23 mouse cellular contexts compared by ENCODE assay signal in genomic region chr16:91219246-91219645, GRCm38 (mm10). TPM values are rescaled to one million over a fixed set of nuclear protein-coding genes. Genes with fewer than 3 reads are reported as not detected.
DNase-seq lines count a peak whose midpoint lies in the region; ATAC-seq lines count a peak whose summit lies in the region.
"Had no signal": no experiment of that assay in that cellular context is flagged by ENCODE, and none has a peak within 500 bp of the region (broad histone marks: within the 10 kb centered on the region; RNA-seq: fewer than 3 reads in every experiment).

No protein-coding gene starts in this region.

- peaks cover 8% of the 10 kb centered on the region for H3K9me3 ChIP-seq in hindbrain, embryonic 10.5 days
- peaks cover 9% of the 10 kb centered on the region; the same call in 1 of the 2 replicates for H3K9me3 ChIP-seq in hindbrain, embryonic 16.5 days (ENCODE audit: control insufficient read depth, low read length)
- peaks cover 4% of the 10 kb centered on the region; the same call in 1 of the 2 replicates for H3K9me3 ChIP-seq in midbrain, embryonic 11.5 days (ENCODE audit: control insufficient read depth, low read length)
- no peaks in the 10 kb centered on the region for H3K9me3 ChIP-seq in midbrain, embryonic 14.5 days (ENCODE audit: control insufficient read depth, low read length)
- H3K9me3 ChIP-seq in neural tube, embryonic 15.5 days (replicated peaks): no peaks in the 10 kb centered on the region
- H3K9me3 ChIP-seq: forebrain, embryonic 15.5 days; G1E had no signal

- H3K4me3 ChIP-seq in hindbrain, embryonic 10.5 days: no peak overlapping the region
- no peak overlapping the region for H3K4me3 ChIP-seq in hindbrain, embryonic 16.5 days (ENCODE audit: low read length)
- H3K4me3 ChIP-seq in midbrain, embryonic 11.5 days (ENCODE audit: low read depth, low read length): no peak overlapping the region
- H3K4me3 ChIP-seq in midbrain, embryonic 14.5 days (replicated peaks; ENCODE audit: low read depth, low read length): no peak overlapping the region
- no peak overlapping the region for H3K4me3 ChIP-seq in neural tube, embryonic 15.5 days (replicated peaks)
- H3K4me3 ChIP-seq: embryonic facial prominence, embryonic 12.5 days had no signal

- no peaks in the 10 kb centered on the region for H3K36me3 ChIP-seq in hindbrain, embryonic 10.5 days
- H3K36me3 ChIP-seq in hindbrain, embryonic 16.5 days (ENCODE audit: control insufficient read depth, insufficient read depth, low read length): no peaks in the 10 kb centered on the region
- H3K36me3 ChIP-seq in midbrain, embryonic 11.5 days (ENCODE audit: control insufficient read depth, insufficient read depth, low read length): no peaks in the 10 kb centered on the region
- no peaks in the 10 kb centered on the region for H3K36me3 ChIP-seq in midbrain, embryonic 14.5 days (ENCODE audit: control insufficient read depth, insufficient read depth, low read length)
- H3K36me3 ChIP-seq in neural tube, embryonic 15.5 days: no peaks in the 10 kb centered on the region
- H3K36me3 ChIP-seq: embryonic facial prominence, embryonic 10.5 days; embryonic facial prominence, embryonic 12.5 days; forebrain, embryonic 15.5 days; G1E had no signal

- WGBS in hindbrain, embryonic 10.5 days: 13% methylated on average over 14 of the region's 14 CpGs
- 11% methylated on average over 14 of the region's 14 CpGs for WGBS in hindbrain, embryonic 16.5 days
- 7% methylated on average over 14 of the region's 14 CpGs for WGBS in midbrain, embryonic 11.5 days
- WGBS in midbrain, embryonic 14.5 days: 8% methylated on average over 14 of the region's 14 CpGs
- WGBS in neural tube, embryonic 15.5 days: 10% methylated on average over 14 of the region's 14 CpGs

- H3K27me3 ChIP-seq in hindbrain, embryonic 10.5 days (ENCODE audit: insufficient read depth, poor library complexity, severe bottlenecking): peaks cover 100% of the 10 kb centered on the region
- H3K27me3 ChIP-seq in hindbrain, embryonic 16.5 days (replicated peaks; ENCODE audit: control insufficient read depth, insufficient read depth, low read length): peaks cover 73% of the 10 kb centered on the region
- H3K27me3 ChIP-seq in midbrain, embryonic 11.5 days (ENCODE audit: control insufficient read depth, insufficient read depth, low read length): peaks cover 81% of the 10 kb centered on the region
- H3K27me3 ChIP-seq in midbrain, embryonic 14.5 days (ENCODE audit: control insufficient read depth, insufficient read depth, low read length): peaks cover 83% of the 10 kb centered on the region
- peaks cover 99% of the 10 kb centered on the region for H3K27me3 ChIP-seq in neural tube, embryonic 15.5 days (replicated peaks)

- H3K4me1 ChIP-seq in hindbrain, embryonic 10.5 days (replicated peaks): peaks cover 35% of the 10 kb centered on the region
- peaks cover 19% of the 10 kb centered on the region for H3K4me1 ChIP-seq in hindbrain, embryonic 16.5 days (ENCODE audit: control insufficient read depth, insufficient read depth, low read depth, low read length)
- peaks cover 14% of the 10 kb centered on the region for H3K4me1 ChIP-seq in midbrain, embryonic 11.5 days (ENCODE audit: control insufficient read depth, insufficient read depth, low read length)
- H3K4me1 ChIP-seq in midbrain, embryonic 14.5 days (ENCODE audit: control insufficient read depth, insufficient read depth, low read length): peaks cover 13% of the 10 kb centered on the region; the same call in 1 of the 2 replicates
- H3K4me1 ChIP-seq in neural tube, embryonic 15.5 days: peaks cover 21% of the 10 kb centered on the region

- no peak overlapping the region for H3K27ac ChIP-seq in hindbrain, embryonic 10.5 days
- H3K27ac ChIP-seq in hindbrain, embryonic 16.5 days (ENCODE audit: low read depth, low read length): no peak overlapping the region
- H3K27ac ChIP-seq in midbrain, embryonic 11.5 days (ENCODE audit: low read depth, low read length): no peak overlapping the region
- H3K27ac ChIP-seq in midbrain, embryonic 14.5 days (replicated peaks; ENCODE audit: low read depth, low read length): no peak overlapping the region
- no peak overlapping the region for H3K27ac ChIP-seq in neural tube, embryonic 15.5 days (replicated peaks)
- H3K27ac ChIP-seq: embryonic facial prominence, embryonic 10.5 days; embryonic facial prominence, embryonic 12.5 days; forebrain, embryonic 13.5 days; forebrain, embryonic 15.5 days had no signal

- DNase-seq in hindbrain, embryonic 10.5 days (ENCODE audit: low spot score): peak; percentile 16
- DNase-seq in midbrain, embryonic 11.5 days (ENCODE audit: low spot score, missing footprints): peak; percentile 91
- DNase-seq in midbrain, embryonic 14.5 days: no peak
- peak; percentile 29 for DNase-seq in neural tube, embryonic 10.5 days (ENCODE audit: extremely low spot score, low spot score)
- DNase-seq in lung, postnatal 25 days (ENCODE audit: low spot score): no peak
- DNase-seq: adrenal gland, adult 8-10 months; adrenal gland, postnatal 14 days; adrenal gland, postnatal 36 days; B cell, adult 2 months; cerebellum, adult 11-12 months; cerebellum, adult 2 months; cerebellum, adult 9-10 months; cerebellum, postnatal 25 days had no signal

- no peak overlapping the region for H3K4me2 ChIP-seq in hindbrain, embryonic 16.5 days (ENCODE audit: low read length)
- H3K4me2 ChIP-seq in midbrain, embryonic 11.5 days: no peak overlapping the region
- no peak overlapping the region for H3K4me2 ChIP-seq in midbrain, embryonic 14.5 days (ENCODE audit: low read length)
- H3K4me2 ChIP-seq in neural tube, embryonic 15.5 days: no peak overlapping the region
- H3K4me2 ChIP-seq: embryonic facial prominence, embryonic 12.5 days had no signal

- no peak for ATAC-seq in hindbrain, embryonic 16.5 days
- no peak for ATAC-seq in midbrain, embryonic 11.5 days (ENCODE audit: low FRiP score)
- ATAC-seq in midbrain, embryonic 14.5 days (ENCODE audit: low FRiP score, low TSS enrichment): no peak
- no peak for ATAC-seq in neural tube, embryonic 15.5 days (ENCODE audit: low FRiP score)
- ATAC-seq: activated CD4-positive, CD25-positive, alpha-beta regulatory T cell, adult 4 months; CD4-positive, CD25-positive, alpha-beta regulatory T cell, adult 4 months; forebrain, embryonic 13.5 days; forebrain, embryonic 15.5 days; Patski had no signal

- H3K9ac ChIP-seq in hindbrain, embryonic 16.5 days (ENCODE audit: low read depth, low read length): no peak overlapping the region
- no peak overlapping the region for H3K9ac ChIP-seq in midbrain, embryonic 11.5 days (ENCODE audit: low read length)
- no peak overlapping the region for H3K9ac ChIP-seq in midbrain, embryonic 14.5 days (replicated peaks; ENCODE audit: low read length)
- H3K9ac ChIP-seq in neural tube, embryonic 15.5 days (replicated peaks): no peak overlapping the region
- H3K9ac ChIP-seq: embryonic facial prominence, embryonic 12.5 days; forebrain, embryonic 15.5 days had no signal

RNA-seq across cellular contexts. Expression of gene Olig2, which starts 6.0 kb away (rescaled TPM):
- 1.4 and 1.9 TPM in 2 replicates for polyA plus RNA-seq in hindbrain, embryonic 10.5 days (2016; fragmentation: Nextera tagmentation; extraction: Ambion mirVana)
- polyA plus RNA-seq in hindbrain, embryonic 16.5 days (2015; fragmentation: Nextera tagmentation; extraction: Ambion mirVana): 6.1 and 11.4 TPM in 2 replicates
- 6.8 and 7.5 TPM in 2 replicates for polyA plus RNA-seq in midbrain, embryonic 11.5 days (2014; fragmentation: Nextera tagmentation; extraction: Ambion mirVana)
- polyA plus RNA-seq in midbrain, embryonic 14.5 days (2014; fragmentation: Nextera tagmentation; extraction: Ambion mirVana): 5.6 and 7.8 TPM in 2 replicates
- polyA plus RNA-seq in neural tube, embryonic 15.5 days (2015; fragmentation: Nextera tagmentation; extraction: Ambion mirVana): 8.5 and 9.9 TPM in 2 replicates
- polyA plus RNA-seq: activated CD4-positive, CD25-positive, alpha-beta regulatory T cell, adult 4 months; CD4-positive, CD25-positive, alpha-beta regulatory T cell, adult 4 months; G1E; Patski had no signal

RNA-seq across cellular contexts. Expression of gene Olig1, which starts 50.3 kb away (rescaled TPM):
- 1.4 and 1.5 TPM in 2 replicates for polyA plus RNA-seq in hindbrain, embryonic 10.5 days (2016; fragmentation: Nextera tagmentation; extraction: Ambion mirVana)
- polyA plus RNA-seq in hindbrain, embryonic 16.5 days (2015; fragmentation: Nextera tagmentation; extraction: Ambion mirVana): 153 and 190 TPM in 2 replicates
- polyA plus RNA-seq in midbrain, embryonic 11.5 days (2014; fragmentation: Nextera tagmentation; extraction: Ambion mirVana): 2.8 and 3.2 TPM in 2 replicates
- polyA plus RNA-seq in midbrain, embryonic 14.5 days (2014; fragmentation: Nextera tagmentation; extraction: Ambion mirVana): 43.7 and 57.0 TPM in 2 replicates
- 77.3 and 86.7 TPM in 2 replicates for polyA plus RNA-seq in neural tube, embryonic 15.5 days (2015; fragmentation: Nextera tagmentation; extraction: Ambion mirVana)
- polyA plus RNA-seq: activated CD4-positive, CD25-positive, alpha-beta regulatory T cell, adult 4 months; CD4-positive, CD25-positive, alpha-beta regulatory T cell, adult 4 months; G1E; Patski had no signal

Comparison
In these comparisons a context has a peak if more than half of its experiments do, and no peak if none do; other contexts are left out.
1. DNase-seq: peak in hindbrain, embryonic 10.5 days (single experiment), midbrain, embryonic 11.5 days (single experiment) and neural tube, embryonic 10.5 days (single experiment); none in midbrain, embryonic 14.5 days (single experiment) and lung, postnatal 25 days (single experiment).
2. RNA of gene Olig1, which starts 50.3 kb away (polyA plus RNA-seq): 153 to 190 TPM in hindbrain, embryonic 16.5 days, 77.3 to 86.7 TPM in neural tube, embryonic 15.5 days and 43.7 to 57.0 TPM in midbrain, embryonic 14.5 days; 2.8 to 3.2 TPM in midbrain, embryonic 11.5 days and 1.4 to 1.5 TPM in hindbrain, embryonic 10.5 days; every median in the first group is over 10 times any median in the second.